Mouse (Mus musculus) gastrocnemius, adult 8-10 months (tissue): ENCODE data around the gene Olfr560. TPM values are rescaled to one million over a fixed set of nuclear protein-coding genes. Genes with fewer than 3 reads are reported as not detected.

ENCODE experiments used
- DNase-seq, 2 experiments: peaks; one replicate each; pipeline ENCODE4 v3.0.0; 2022; ENCODE audit warnings: low spot score in 2 of 2
- total RNA-seq, 4 experiments: library from RNA; stranded (reverse); gene quantifications; 2 replicates each; pipeline ENCODE4 v1.2.4; 2022

Olfr560 gene
- not detected for total RNA-seq

DNA sequence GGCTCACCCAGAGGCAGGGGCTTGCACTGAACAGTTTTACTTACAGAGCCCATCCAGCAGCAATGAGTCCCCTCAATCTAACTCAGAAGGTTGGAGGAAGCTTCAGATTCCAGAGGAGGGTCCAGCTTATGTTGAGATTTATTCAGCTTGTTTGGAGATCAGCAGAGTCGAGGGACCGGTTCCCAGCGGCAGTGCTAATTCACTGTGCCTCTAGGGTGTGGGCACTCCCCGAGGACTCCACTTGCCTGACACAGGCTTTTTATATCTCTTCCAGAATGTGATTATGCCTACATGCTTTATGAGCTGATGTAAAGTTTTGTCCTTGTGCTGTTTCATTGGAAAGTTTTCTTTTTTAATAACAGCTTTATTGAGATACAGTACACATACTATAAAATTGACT is at the start of gene Olfr560, which contains the start of gene Olfr78:
Olfr560 (minus strand) TSS at position 101 of the 400 bp plus-strand sequence.
Olfr78 (minus strand) TSS at position 206 of the 400 bp plus-strand sequence.
- DNase-seq: no peak

DNA sequence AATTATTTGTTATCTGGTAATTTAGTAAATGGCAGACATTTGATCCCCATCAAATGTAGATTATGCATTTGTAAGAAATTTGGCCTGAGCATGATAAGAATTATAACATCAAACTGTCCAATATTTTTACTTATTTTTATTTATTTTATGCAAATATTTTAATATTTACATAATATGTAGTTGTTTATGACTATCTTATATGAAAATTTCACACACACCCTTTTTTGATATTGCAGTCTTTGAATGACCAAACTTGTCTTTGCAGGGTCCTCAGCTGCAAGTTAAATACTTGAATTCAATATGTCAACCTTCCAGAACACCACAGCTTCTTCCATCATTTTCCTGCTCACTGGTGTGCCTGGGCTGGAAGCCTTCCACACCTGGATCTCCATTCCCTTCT is 44.0 kb upstream of the Olfr560 start, which contains the start of gene Olfr564:
Olfr564 (plus strand) TSS at position 301 of the 400 bp plus-strand sequence.
- DNase-seq: no peak

DNA sequence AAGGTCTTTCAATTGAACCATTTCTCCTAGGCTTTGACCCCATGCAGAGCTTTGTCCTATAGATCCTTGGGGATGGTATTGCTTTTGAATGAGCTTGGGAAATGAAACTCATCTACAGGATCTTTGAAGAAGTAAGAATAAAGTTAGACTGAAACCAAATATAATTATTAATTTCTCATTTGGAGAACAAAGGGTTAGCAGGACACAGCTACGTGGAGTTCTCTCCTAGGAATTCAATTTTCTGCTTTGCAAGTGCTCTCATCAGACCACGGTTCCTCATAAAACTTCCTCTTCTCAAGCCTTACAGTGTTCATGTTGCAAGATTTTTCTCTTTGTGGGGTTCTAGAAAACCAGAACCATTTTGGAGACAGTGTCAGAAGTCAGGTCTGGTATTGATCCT is 11.8 kb upstream of the Olfr560 start, which contains the start of gene Olfr561:
Olfr561 (plus strand) TSS at position 301 of the 400 bp plus-strand sequence.
- DNase-seq: no peak

DNA sequence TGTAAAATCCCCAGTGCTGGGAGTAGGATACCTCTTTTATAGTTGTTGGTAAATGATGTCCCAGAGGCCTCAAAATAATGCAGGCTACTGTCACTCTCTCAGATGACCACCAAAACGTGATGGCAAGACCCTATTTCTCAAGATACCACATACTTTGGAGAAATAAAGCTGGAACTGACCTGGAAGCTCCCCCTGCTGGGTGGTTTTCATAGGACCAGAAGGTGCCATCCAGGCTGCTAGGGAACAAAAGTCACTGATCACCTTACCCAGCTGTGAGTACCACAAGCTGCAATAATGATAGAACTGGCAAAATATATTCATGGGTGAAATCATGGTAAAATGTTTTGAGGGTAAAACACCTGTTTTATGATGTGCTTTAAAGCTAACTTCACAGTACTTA is 7.1 kb downstream of the Olfr560 start:
- no peak for DNase-seq

DNA sequence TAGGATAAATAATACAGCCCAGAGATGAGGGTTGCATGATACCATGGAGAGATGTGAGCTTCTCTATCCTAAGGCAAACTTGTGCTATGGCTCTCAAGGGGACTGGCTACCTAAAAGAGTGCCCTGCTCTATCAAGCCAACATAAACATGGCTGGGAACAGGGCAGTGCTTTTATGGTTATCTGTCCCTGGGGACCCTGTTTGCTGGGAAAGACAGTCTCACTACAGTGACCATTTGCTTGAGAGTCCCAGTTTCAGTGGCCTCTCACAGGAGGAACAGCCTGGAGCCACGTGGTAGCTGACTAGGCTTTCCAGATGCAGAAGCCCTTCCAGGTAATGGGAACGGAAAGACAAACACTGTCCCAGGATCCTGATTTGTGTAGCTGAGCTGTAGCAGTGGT is 21.5 kb downstream of the Olfr560 start:
- no peak for DNase-seq

DNA sequence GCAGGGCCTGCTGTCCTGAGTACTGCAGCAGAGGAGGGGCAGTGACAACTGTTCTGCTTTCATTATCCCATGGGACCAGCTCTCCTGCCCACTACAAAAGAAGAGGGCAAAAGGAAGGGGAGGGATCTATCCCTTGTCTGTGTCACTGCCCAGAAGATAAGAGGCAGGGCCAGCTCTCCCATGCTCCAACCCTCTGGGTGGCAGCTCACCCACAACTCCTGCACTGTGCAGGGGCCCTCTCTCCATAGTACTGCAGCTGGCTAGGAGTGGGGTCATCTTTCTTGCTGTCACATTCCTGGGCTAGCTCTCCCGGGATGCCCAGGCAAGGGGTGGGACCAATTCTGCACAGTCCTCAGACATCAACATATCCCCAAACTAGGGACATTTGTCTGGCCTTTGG is 25.4 kb downstream of the Olfr560 start:
- DNase-seq: no peak

DNA sequence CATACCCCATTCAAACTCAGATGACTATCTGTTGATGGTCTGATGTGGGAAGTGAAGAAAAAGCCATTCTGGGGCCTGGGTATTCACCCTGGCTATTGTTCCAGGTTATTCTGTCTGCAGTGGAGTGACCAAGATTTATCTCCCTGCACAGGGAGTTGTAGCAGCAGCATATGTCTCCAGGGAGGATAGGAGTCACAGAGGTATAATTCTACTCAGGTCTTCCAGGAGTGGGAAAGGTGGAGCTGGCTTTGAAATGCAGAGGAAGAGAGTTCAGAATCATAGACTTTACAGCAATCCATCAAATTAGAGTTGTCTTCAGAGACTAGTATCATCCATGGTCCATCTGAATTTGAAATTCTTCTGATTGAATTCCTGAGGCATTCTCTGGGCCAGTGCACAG is 31.8 kb downstream of the Olfr560 start, which contains the start of gene Olfr559:
Olfr559 (minus strand) TSS at position 101 of the 400 bp plus-strand sequence.
- no peak for DNase-seq

DNA sequence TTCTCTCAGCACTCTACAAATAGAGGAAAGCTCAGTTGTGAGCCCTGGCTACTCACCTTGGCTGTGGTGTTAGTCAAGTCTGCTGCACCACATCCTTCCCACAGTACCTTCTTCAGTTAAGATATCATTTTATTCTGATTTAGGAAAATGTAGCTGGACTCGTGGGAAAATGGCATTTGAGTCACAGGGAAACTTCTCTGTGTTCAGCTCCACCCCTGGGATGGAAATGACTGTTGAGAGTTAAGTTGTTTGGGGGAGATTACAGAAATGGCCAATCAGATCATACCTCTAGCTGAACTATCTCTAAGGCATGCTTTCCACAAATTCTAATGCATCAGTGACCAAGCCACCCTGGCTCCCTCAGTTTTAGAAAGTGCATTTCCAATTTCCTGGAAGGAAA is 40.2 kb downstream of the Olfr560 start, which contains the start of gene Olfr33:
Olfr33 (minus strand) TSS at position 101 of the 400 bp plus-strand sequence.
- DNase-seq: no peak

DNA sequence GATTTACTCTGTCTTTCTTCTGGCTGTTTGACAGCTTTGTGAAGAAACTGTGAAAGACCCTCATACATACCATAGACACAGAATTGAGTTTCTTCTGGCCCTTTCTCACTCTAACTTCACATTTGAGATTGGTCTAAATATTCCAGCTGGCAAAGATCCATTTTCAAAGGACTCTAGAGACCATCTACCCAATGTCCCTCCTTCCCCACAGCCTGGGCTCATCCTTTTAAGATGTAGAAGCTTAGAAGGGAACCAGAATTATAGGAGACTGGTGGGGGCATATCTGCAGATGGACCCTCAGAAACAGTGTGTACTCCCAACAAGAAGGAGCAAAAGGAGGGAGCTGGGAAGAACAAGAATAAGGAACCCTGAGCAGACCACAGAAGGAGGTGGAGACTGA is 57.3 kb downstream of the Olfr560 start, which contains the start of gene Olfr558:
Olfr558 (plus strand) TSS at position 301 of the 400 bp plus-strand sequence.
- DNase-seq: no peak

Other genes with a start within 250 kb of the Olfr560 start
- gene Olfr547, start 224.6 kb downstream of the Olfr560 start, total RNA-seq: not detected
- not detected for gene Olfr548-ps1, start 218.5 kb downstream of the Olfr560 start, total RNA-seq
- not detected for gene Olfr549, start 209.5 kb downstream of the Olfr560 start, total RNA-seq
- gene Trim21, start 193.9 kb downstream of the Olfr560 start, total RNA-seq: 1 to 10 TPM; 1.9 to 2.5 (median 2.1) TPM
- not detected for gene Olfr550, start 187.9 kb downstream of the Olfr560 start, total RNA-seq
- gene Olfr551, start 167.5 kb downstream of the Olfr560 start, total RNA-seq: not detected
- under 1 TPM in 2 of 4 experiments, not detected in 2; 0.10 to 0.13 TPM for gene Olfr552, start 161.6 kb downstream of the Olfr560 start, total RNA-seq
- not detected for gene Olfr553, start 141.1 kb downstream of the Olfr560 start, total RNA-seq
- not detected for gene Olfr554, start 120.9 kb downstream of the Olfr560 start, total RNA-seq
- gene Olfr555, start 100.5 kb downstream of the Olfr560 start, total RNA-seq: not detected
- not detected for gene Olfr556, start 94.5 kb downstream of the Olfr560 start, total RNA-seq
- gene Trim68, start 72.0 kb downstream of the Olfr560 start, total RNA-seq: 1 to 10 TPM; 3.8 to 5.3 (median 4.6) TPM
- not detected for gene Olfr557, start 63.5 kb downstream of the Olfr560 start, total RNA-seq
- 1 to 10 TPM in 2 of 4 experiments, under 1 TPM in 2; 0.75 to 1.1 (median 0.98) TPM for gene Olfr558, start 57.2 kb downstream of the Olfr560 start, total RNA-seq
- gene Olfr33, start 40.3 kb downstream of the Olfr560 start, total RNA-seq: not detected
- gene Olfr559, start 31.9 kb downstream of the Olfr560 start, total RNA-seq: not detected
- under 1 TPM in 3 of 4 experiments, not detected in 1; 0.29 to 0.34 (median 0.32) TPM for gene Olfr78, start 105 bp upstream of the Olfr560 start, total RNA-seq
- gene Olfr561, start 11.9 kb upstream of the Olfr560 start, total RNA-seq: not detected
- gene Olfr564, start 44.1 kb upstream of the Olfr560 start, total RNA-seq: not detected
- gene Olfr566, start 99.4 kb upstream of the Olfr560 start, total RNA-seq: not detected
- not detected for gene Olfr568, start 117.8 kb upstream of the Olfr560 start, total RNA-seq
- gene Olfr569, start 131.5 kb upstream of the Olfr560 start, total RNA-seq: not detected
- not detected for gene Olfr570, start 135.2 kb upstream of the Olfr560 start, total RNA-seq
- not detected for gene Olfr571, start 158.2 kb upstream of the Olfr560 start, total RNA-seq
- gene Olfr572, start 165.0 kb upstream of the Olfr560 start, total RNA-seq: not detected
- gene Olfr573-ps1, start 183.2 kb upstream of the Olfr560 start, total RNA-seq: not detected
- gene Olfr574, start 189.1 kb upstream of the Olfr560 start, total RNA-seq: not detected
- gene Olfr575, start 199.4 kb upstream of the Olfr560 start, total RNA-seq: not detected
- not detected for gene Olfr576, start 203.3 kb upstream of the Olfr560 start, total RNA-seq
- not detected for gene Olfr577, start 216.6 kb upstream of the Olfr560 start, total RNA-seq
- gene Olfr578, start 230.0 kb upstream of the Olfr560 start, total RNA-seq: not detected